34 mouse cellular contexts compared by ENCODE assay signal in genomic region chr8:69954213-69954612, GRCm38 (mm10). TPM values are rescaled to one million over a fixed set of nuclear protein-coding genes. Genes with fewer than 3 reads are reported as not detected.
A peak's percentile ranks its signal among the peaks of the same experiment; 100 is the strongest.
DNase-seq lines count a peak whose midpoint lies in the region; ATAC-seq and TF ChIP-seq lines count a peak whose summit lies in the region.
"Had no signal": no experiment of that assay in that cellular context is flagged by ENCODE, and none has a peak within 500 bp of the region (broad histone marks: within the 10 kb centered on the region; RNA-seq: fewer than 3 reads in every experiment).

No protein-coding gene starts in this region.

- no peaks in the 10 kb centered on the region for H3K9me3 ChIP-seq in kidney, embryonic 15.5 days (replicated peaks)
- no peaks in the 10 kb centered on the region for H3K9me3 ChIP-seq in liver, embryonic 16.5 days (replicated peaks; ENCODE audit: control insufficient read depth, low read length)
- H3K9me3 ChIP-seq in liver, embryonic 12.5 days (replicated peaks), result no peaks in the 10 kb centered on the region
- H3K9me3 ChIP-seq: heart, embryonic 12.5 days; hindbrain, embryonic 10.5 days; limb, embryonic 13.5 days; liver, embryonic 15.5 days had no signal

- H3K9ac ChIP-seq in heart, adult 2 months (ENCODE audit: low read depth, low read length), result no peak overlapping the region
- H3K9ac ChIP-seq in kidney, embryonic 15.5 days, result no peak overlapping the region
- H3K9ac ChIP-seq in liver, embryonic 16.5 days (ENCODE audit: low read depth, low read length), result no peak overlapping the region
- H3K9ac ChIP-seq in liver, embryonic 12.5 days, result no peak overlapping the region
- H3K9ac ChIP-seq: heart, embryonic 12.5 days; limb, embryonic 13.5 days; liver, embryonic 15.5 days had no signal

- H3K4me2 ChIP-seq in kidney, embryonic 15.5 days, result no peak overlapping the region
- H3K4me2 ChIP-seq in liver, embryonic 16.5 days (ENCODE audit: low read depth, low read length), result no peak overlapping the region
- H3K4me2 ChIP-seq in liver, embryonic 12.5 days, result no peak overlapping the region
- H3K4me2 ChIP-seq: heart, embryonic 12.5 days; limb, embryonic 13.5 days; liver, embryonic 15.5 days; midbrain, embryonic 11.5 days had no signal

- no peak for TF ChIP-seq EP300 in heart, adult 2 months (IDR thresholded peaks at IDR 0.05; ENCODE audit: insufficient read depth, low read depth, low read length)

- no peaks in the 10 kb centered on the region for H3K27me3 ChIP-seq in cerebellum, adult 2 months (ENCODE audit: control insufficient read depth, insufficient read depth, low read length)
- no peaks in the 10 kb centered on the region for H3K27me3 ChIP-seq in heart, adult 2 months (ENCODE audit: control insufficient read depth, insufficient read depth, low read length)
- H3K27me3 ChIP-seq in kidney, embryonic 15.5 days, result no peaks in the 10 kb centered on the region
- H3K27me3 ChIP-seq in liver, embryonic 16.5 days (ENCODE audit: control insufficient read depth, insufficient read depth, low read depth, low read length), result no peaks in the 10 kb centered on the region
- H3K27me3 ChIP-seq in liver, embryonic 12.5 days (replicated peaks), result no peaks in the 10 kb centered on the region
- H3K27me3 ChIP-seq: CH12.LX; heart, embryonic 12.5 days; limb, embryonic 13.5 days; liver, embryonic 15.5 days had no signal

- no peak for TF ChIP-seq POLR2A in cerebellum, adult 2 months (IDR thresholded peaks at IDR 0.05; ENCODE audit: borderline replicate concordance, insufficient read depth, low read length)
- TF ChIP-seq POLR2A in heart, adult 2 months (IDR thresholded peaks at IDR 0.05; ENCODE audit: insufficient read depth, low read depth, low read length), result no peak

- peak; percentile 29; the same call in 1 of the 2 replicates for ATAC-seq in kidney, embryonic 15.5 days (replicated peaks; ENCODE audit: low FRiP score)
- peak; percentile 23; the same call in 1 of the 2 replicates for ATAC-seq in liver, embryonic 16.5 days (ENCODE audit: low read depth)
- ATAC-seq in liver, embryonic 12.5 days, result no peak
- ATAC-seq: activated CD4-positive, CD25-positive, alpha-beta regulatory T cell, adult 4 months; forebrain, embryonic 14.5 days; hindbrain, embryonic 16.5 days; intestine, embryonic 16.5 days; midbrain, embryonic 16.5 days had no signal

- DNase-seq in cerebellum, adult 2 months, result no peak
- no peak for DNase-seq in cerebellum, postnatal 4 days (ENCODE audit: low spot score in 2 of 2)
- no peak for DNase-seq in heart, adult 2 months
- DNase-seq in heart, postnatal 25 days (ENCODE audit: low spot score), result no peak
- no peak for DNase-seq in kidney, adult 11 months
- DNase-seq: adrenal gland, adult 2 months; adrenal gland, postnatal 36 days; cerebellum, adult 18-20 months; cerebellum, postnatal 14 days; heart, adult 11 months; heart, postnatal 10 days; kidney, postnatal 14 days; lung, postnatal 36 days; right cerebral cortex, postnatal 25 days; spleen, adult 18-20 months; thymus, adult 2 months; thymus, postnatal 36 days had no signal

- H3K79me2 ChIP-seq in heart, adult 2 months (replicated peaks; ENCODE audit: control insufficient read depth, insufficient read depth, low read length), result peaks cover 18% of the 10 kb centered on the region

- TF ChIP-seq CTCF in cerebellum, adult 2 months (IDR thresholded peaks at IDR 0.05; ENCODE audit: borderline replicate concordance, insufficient read depth, low read depth, low read length), result no peak
- TF ChIP-seq CTCF in heart, adult 2 months (IDR thresholded peaks at IDR 0.05), result no peak

- 46% methylated on average over 4 of the region's 4 CpGs for WGBS in cerebellum, adult 2 months
- 42% methylated on average over 4 of the region's 4 CpGs for WGBS in heart, adult 2 months
- 51% methylated on average over 4 of the region's 4 CpGs for WGBS in kidney, embryonic 15.5 days
- WGBS in liver, embryonic 16.5 days (ENCODE audit: insufficient replicate concordance), result 74% methylated on average over 4 of the region's 4 CpGs
- WGBS in liver, embryonic 12.5 days (ENCODE audit: insufficient replicate concordance), result 65% methylated on average over 4 of the region's 4 CpGs

- H3K4me3 ChIP-seq in cerebellum, adult 2 months (replicated peaks; ENCODE audit: insufficient read depth, low read depth, low read length), result no peak overlapping the region
- H3K4me3 ChIP-seq in heart, adult 2 months, result no peak overlapping the region
- no peak overlapping the region for H3K4me3 ChIP-seq in kidney, embryonic 15.5 days (replicated peaks)
- H3K4me3 ChIP-seq in liver, embryonic 16.5 days (ENCODE audit: low read depth, low read length), result no peak overlapping the region
- no peak overlapping the region for H3K4me3 ChIP-seq in liver, embryonic 12.5 days
- H3K4me3 ChIP-seq: heart, embryonic 12.5 days; hindbrain, embryonic 10.5 days; layer of hippocampus, adult 2 months; limb, embryonic 13.5 days; liver, embryonic 15.5 days had no signal

- H3K36me3 ChIP-seq in heart, adult 2 months (ENCODE audit: control insufficient read depth, insufficient read depth, low read length), result peaks cover 13% of the 10 kb centered on the region
- H3K36me3 ChIP-seq in kidney, embryonic 15.5 days, result peaks cover 15% of the 10 kb centered on the region
- no peaks in the 10 kb centered on the region for H3K36me3 ChIP-seq in liver, embryonic 16.5 days (ENCODE audit: control insufficient read depth, insufficient read depth)
- peaks cover 15% of the 10 kb centered on the region for H3K36me3 ChIP-seq in liver, embryonic 12.5 days

- H3K27ac ChIP-seq in cerebellum, adult 2 months (ENCODE audit: insufficient read depth, low read length), result peak overlapping the region; percentile 25; the same call in 1 of the 2 replicates
- H3K27ac ChIP-seq in heart, adult 2 months, result peak overlapping the region; percentile 3; the same call in 1 of the 2 replicates
- peak overlapping the region; percentile 51; the same call in 1 of the 2 replicates for H3K27ac ChIP-seq in kidney, embryonic 15.5 days
- H3K27ac ChIP-seq in liver, embryonic 16.5 days (ENCODE audit: low read length), result no peak overlapping the region
- H3K27ac ChIP-seq in liver, embryonic 12.5 days, result no peak overlapping the region
- H3K27ac ChIP-seq: hindbrain, embryonic 10.5 days; layer of hippocampus, adult 2 months; limb, embryonic 13.5 days; liver, embryonic 15.5 days had no signal

- H3K4me1 ChIP-seq in cerebellum, adult 2 months (ENCODE audit: control insufficient read depth, insufficient read depth, low read length), result peaks cover 13% of the 10 kb centered on the region
- H3K4me1 ChIP-seq in heart, adult 2 months (ENCODE audit: control insufficient read depth, insufficient read depth, low read length), result peaks cover 36% of the 10 kb centered on the region
- peaks cover 48% of the 10 kb centered on the region for H3K4me1 ChIP-seq in kidney, embryonic 15.5 days
- peaks cover 12% of the 10 kb centered on the region for H3K4me1 ChIP-seq in liver, embryonic 16.5 days (ENCODE audit: control insufficient read depth, low read depth, low read length)
- H3K4me1 ChIP-seq in liver, embryonic 12.5 days, result peaks cover 71% of the 10 kb centered on the region

- intact Hi-C loops in heart, adult 2 months (cut with DNase I), result no loop called here
- intact Hi-C loops in heart, postnatal 25 days (cut with DNase I), result no loop called here

RNA-seq across cellular contexts. Expression of gene Gatad2a, which starts 42.0 kb away (rescaled TPM):
- 31.9 and 36.9 TPM in 2 replicates for polyA plus RNA-seq in cerebellum, adult 2 months (2012; rRNA removed)
- total RNA-seq in heart, adult 2 months (2021), result 10 to 100 TPM; 36.4 TPM
- polyA plus RNA-seq in heart, adult 2 months (2012; rRNA removed), result 23.7 and 24.7 TPM in 2 replicates
- 10 to 100 TPM; 34.3 to 35.6 TPM for total RNA-seq in heart, postnatal 25 days (2021)
- 40.0 and 42.2 TPM in 2 replicates for polyA plus RNA-seq in kidney, embryonic 15.5 days (2015; fragmentation: Nextera tagmentation; extraction: Ambion mirVana)
- 17.2 and 18.9 TPM in 2 replicates for polyA plus RNA-seq in liver, embryonic 16.5 days (2015; fragmentation: Nextera tagmentation; extraction: Ambion mirVana)
- polyA plus RNA-seq in liver, embryonic 12.5 days (2016; fragmentation: Nextera tagmentation; extraction: Ambion mirVana), result 60.2 and 62.6 TPM in 2 replicates

RNA-seq across cellular contexts. Expression of gene Yjefn3, which starts 51.7 kb away (rescaled TPM):
- polyA plus RNA-seq in cerebellum, adult 2 months (2012; rRNA removed), result 15.4 and 16.8 TPM in 2 replicates
- total RNA-seq in heart, adult 2 months (2021), result 10 to 100 TPM; 13.3 to 16.8 TPM
- polyA plus RNA-seq in heart, adult 2 months (2012; rRNA removed), result 11.5 and 14.2 TPM in 2 replicates
- total RNA-seq in heart, postnatal 25 days (2021), result 10 to 100 TPM in 1 of 2 experiments, 1 to 10 TPM in 1; 9.6 to 14.8 TPM
- 4.5 and 5.2 TPM in 2 replicates for polyA plus RNA-seq in kidney, embryonic 15.5 days (2015; fragmentation: Nextera tagmentation; extraction: Ambion mirVana)
- polyA plus RNA-seq in liver, embryonic 16.5 days (2015; fragmentation: Nextera tagmentation; extraction: Ambion mirVana), result 0.63 and 0.77 TPM in 2 replicates
- polyA plus RNA-seq in liver, embryonic 12.5 days (2016; fragmentation: Nextera tagmentation; extraction: Ambion mirVana), result 0.74 and 0.86 TPM in 2 replicates
- total RNA-seq: megakaryocyte, adult 5-6 weeks; neutrophil, adult 5-6 weeks had no signal

RNA-seq across cellular contexts. Expression of gene Ndufa13, which starts 51.9 kb away (rescaled TPM):
- polyA plus RNA-seq in cerebellum, adult 2 months (2012; rRNA removed), result 221 and 239 TPM in 2 replicates
- total RNA-seq in heart, adult 2 months (2021), result 100 to 1,000 TPM; 417 to 492 TPM
- polyA plus RNA-seq in heart, adult 2 months (2012; rRNA removed), result 443 and 488 TPM in 2 replicates
- 100 to 1,000 TPM; 446 to 456 TPM for total RNA-seq in heart, postnatal 25 days (2021)
- polyA plus RNA-seq in kidney, embryonic 15.5 days (2015; fragmentation: Nextera tagmentation; extraction: Ambion mirVana), result 205 and 210 TPM in 2 replicates
- 103 and 104 TPM in 2 replicates for polyA plus RNA-seq in liver, embryonic 16.5 days (2015; fragmentation: Nextera tagmentation; extraction: Ambion mirVana)
- 121 and 122 TPM in 2 replicates for polyA plus RNA-seq in liver, embryonic 12.5 days (2016; fragmentation: Nextera tagmentation; extraction: Ambion mirVana)

RNA-seq across cellular contexts. Expression of gene Tssk6, which starts 52.2 kb away (rescaled TPM):
- polyA plus RNA-seq in cerebellum, adult 2 months (2012; rRNA removed), result 0.22 and 0.29 TPM in 2 replicates
- under 1 TPM; 0.16 to 0.23 TPM for total RNA-seq in heart, adult 2 months (2021)
- 0.23 and 0.49 TPM in 2 replicates for polyA plus RNA-seq in heart, adult 2 months (2012; rRNA removed)
- under 1 TPM in 1 of 2 experiments, not detected in 1; 0.20 TPM for total RNA-seq in heart, postnatal 25 days (2021)
- polyA plus RNA-seq in kidney, embryonic 15.5 days (2015; fragmentation: Nextera tagmentation; extraction: Ambion mirVana), result 3.4 and 4.6 TPM in 2 replicates
- 1.1 and 1.6 TPM in 2 replicates for polyA plus RNA-seq in liver, embryonic 16.5 days (2015; fragmentation: Nextera tagmentation; extraction: Ambion mirVana)
- 3.8 and 4.5 TPM in 2 replicates for polyA plus RNA-seq in liver, embryonic 12.5 days (2016; fragmentation: Nextera tagmentation; extraction: Ambion mirVana)
- polyA plus RNA-seq: activated CD4-positive, CD25-positive, alpha-beta regulatory T cell, adult 4 months had no signal

Comparison
In these comparisons a context has a peak if more than half of its experiments do, and no peak if none do; other contexts are left out.
1. H3K27ac ChIP-seq: peak in cerebellum, adult 2 months (single experiment), heart, adult 2 months (single experiment) and kidney, embryonic 15.5 days (single experiment); none in liver, embryonic 16.5 days (single experiment) and liver, embryonic 12.5 days (single experiment).